Mouse (Mus musculus) liver, embryonic 12.5 days (tissue): Measurements from ENCODE around the gene Ehd2. TPM values are rescaled to one million over a fixed set of nuclear protein-coding genes. Genes with fewer than 3 reads are reported as not detected.

ENCODE experiments used
- ATAC-seq: fragments of 200-750 bp; cut with Nextera tagmentation; 2 replicates; pipeline ENCODE4 v1.8.0; 2017; ENCODE audit warnings: moderate number of reproducible peaks, mild to moderate bottlenecking, moderate library complexity
- H3K27ac ChIP-seq: fragments of 300-500 bp; sonication (generic); 2 replicates; pipeline ENCODE4 v1.5.1; 2016; ENCODE audit warnings: mild to moderate bottlenecking
- H3K27me3 ChIP-seq: fragments of 300-500 bp; sonication (generic); replicated peaks from 2 replicates; pipeline ENCODE4 v1.6.1; 2016; ENCODE audit warnings: mild to moderate bottlenecking, moderate library complexity
- H3K36me3 ChIP-seq: fragments of 300-500 bp; sonication (generic); 2 replicates; pipeline ENCODE4 v1.6.1; 2016; ENCODE audit warnings: mild to moderate bottlenecking, moderate library complexity
- H3K4me1 ChIP-seq: fragments of 300-500 bp; sonication (generic); 2 replicates; pipeline ENCODE4 v1.6.1; 2016
- H3K4me2 ChIP-seq: fragments of 300-500 bp; sonication (generic); 2 replicates; pipeline ENCODE4 v1.6.1; 2016; ENCODE audit warnings: mild to moderate bottlenecking, moderate library complexity
- H3K4me3 ChIP-seq: fragments of 300-500 bp; sonication (generic); 2 replicates; pipeline ENCODE4 v1.5.1; 2016; ENCODE audit warnings: mild to moderate bottlenecking, moderate library complexity
- H3K9ac ChIP-seq: fragments of 300-500 bp; sonication (generic); 2 replicates; pipeline ENCODE4 v1.6.1; 2016; ENCODE audit warnings: mild to moderate bottlenecking, moderate library complexity
- H3K9me3 ChIP-seq: fragments of 300-500 bp; sonication (generic); replicated peaks from 2 replicates; pipeline ENCODE4 v1.6.1; 2016; ENCODE audit warnings: mild to moderate bottlenecking, moderate library complexity
- WGBS: fragments of 180-500 bp; shearing (Covaris S2); methylation state at CpG from one replicate; pipeline ENCODE4 v1.1.7; 2016; ENCODE audit not compliant: insufficient replicate concordance; 5-methylcytosine and 5-hydroxymethylcytosine counted together
- polyA plus RNA-seq: library from polyadenylated mRNA; unstranded; fragments of >200 nt; fragmentation: Nextera tagmentation; extraction: Ambion mirVana; gene quantifications from 2 replicates; pipeline ENCODE4 v1.2.1, GENCODE M21; 2016

Ehd2 gene
- polyA plus RNA-seq: 6.5 and 7.8 TPM in 2 replicates

- WGBS: 2% methylated on average over 22 of the region's 22 CpGs
- no peaks in the 10 kb centered on the region; the same call in 1 of the 2 replicates for H3K9me3 ChIP-seq
- H3K4me3 ChIP-seq: peak within 1 kb of the TSS; percentile 36
- peaks cover 14% of the 10 kb centered on the region for H3K36me3 ChIP-seq
- peak within 1 kb of the TSS; percentile 47 for H3K9ac ChIP-seq
- H3K27me3 ChIP-seq: peaks cover 18% of the 10 kb centered on the region
- no peak within 1 kb of the TSS for H3K27ac ChIP-seq
- H3K4me2 ChIP-seq: peak within 1 kb of the TSS; percentile 64
- ATAC-seq: peak; percentile 85
- H3K4me1 ChIP-seq: peaks cover 42% of the 10 kb centered on the region
Measured at GRCm38 (mm10) chr7:15967312-15967711, at the start of gene Ehd2. Gene Ehd2, minus strand, starts transcription at chr7:15967567.

- Histone ChIP-seq H3K4me2 (no peak overlapping the region), H3K36me3 (peaks cover 6% of the 10 kb centered on the region), H3K4me1 (peaks cover 73% of the 10 kb centered on the region), H3K27me3 (no peaks in the 10 kb centered on the region), H3K27ac (no peak overlapping the region), H3K9ac (no peak overlapping the region), H3K9me3 (no peaks in the 10 kb centered on the region), H3K4me3 (no peak overlapping the region)
- ATAC-seq: no peak
- 65% methylated on average over 5 of the region's 5 CpGs for WGBS
Measured at GRCm38 (mm10) chr7:16015384-16015783, 48.0 kb upstream of the Ehd2 start.

GRCm38 (mm10) chr7:16014521-16015175 is 47.3 kb upstream of the Ehd2 start:
- no peak overlapping the region for H3K27ac ChIP-seq
- peaks cover 73% of the 10 kb centered on the region for H3K4me1 ChIP-seq
- WGBS: 79% methylated on average over 8 of the region's 8 CpGs
- H3K27me3 ChIP-seq: no peaks in the 10 kb centered on the region
- H3K4me3 ChIP-seq: no peak overlapping the region
- H3K36me3 ChIP-seq: peaks cover 6% of the 10 kb centered on the region
- no peak overlapping the region for H3K9ac ChIP-seq
- ATAC-seq: no peak
- no peak overlapping the region for H3K4me2 ChIP-seq
- no peaks in the 10 kb centered on the region for H3K9me3 ChIP-seq

GRCm38 (mm10) chr7:16013722-16014275 is 46.4 kb upstream of the Ehd2 start:
- no peak overlapping the region for H3K9ac ChIP-seq
- H3K4me1 ChIP-seq: peaks cover 65% of the 10 kb centered on the region
- no peak overlapping the region for H3K4me2 ChIP-seq
- H3K27me3 ChIP-seq: no peaks in the 10 kb centered on the region
- H3K4me3 ChIP-seq: no peak overlapping the region
- ATAC-seq: no peak
- no peaks in the 10 kb centered on the region for H3K9me3 ChIP-seq
- WGBS: 63% methylated on average over 5 of the region's 5 CpGs
- peaks cover 6% of the 10 kb centered on the region for H3K36me3 ChIP-seq
- no peak overlapping the region for H3K27ac ChIP-seq

- Histone ChIP-seq H3K27ac (no peak overlapping the region), H3K9me3 (no peaks in the 10 kb centered on the region), H3K9ac (no peak overlapping the region), H3K27me3 (no peaks in the 10 kb centered on the region), H3K4me3 (no peak overlapping the region), H3K4me1 (peaks cover 58% of the 10 kb centered on the region), H3K4me2 (no peak overlapping the region), H3K36me3 (peaks cover 6% of the 10 kb centered on the region)
- 64% methylated on average over 11 of the region's 11 CpGs for WGBS
- no peak for ATAC-seq
Measured at GRCm38 (mm10) chr7:16012576-16013263, 45.4 kb upstream of the Ehd2 start.

GRCm38 (mm10) chr7:16011418-16012085 is 44.2 kb upstream of the Ehd2 start:
- H3K27ac ChIP-seq: no peak overlapping the region
- H3K4me2 ChIP-seq: peak overlapping the region; percentile 23
- no peaks in the 10 kb centered on the region for H3K27me3 ChIP-seq
- no peak overlapping the region for H3K9ac ChIP-seq
- peaks cover 50% of the 10 kb centered on the region for H3K4me1 ChIP-seq
- WGBS: 36% methylated on average over 7 of the region's 7 CpGs
- H3K4me3 ChIP-seq: no peak overlapping the region
- peaks cover 6% of the 10 kb centered on the region for H3K36me3 ChIP-seq
- ATAC-seq: no peak
- H3K9me3 ChIP-seq: no peaks in the 10 kb centered on the region

- no peak overlapping the region for H3K27ac ChIP-seq
- no peak overlapping the region for H3K4me2 ChIP-seq
- no peaks in the 10 kb centered on the region for H3K27me3 ChIP-seq
- H3K36me3 ChIP-seq: peaks cover 6% of the 10 kb centered on the region
- no peak overlapping the region for H3K4me3 ChIP-seq
- no peak for ATAC-seq
- WGBS: 73% methylated on average over 5 of the region's 5 CpGs
- H3K9ac ChIP-seq: no peak overlapping the region
- H3K4me1 ChIP-seq: peaks cover 50% of the 10 kb centered on the region
- H3K9me3 ChIP-seq: no peaks in the 10 kb centered on the region
Measured at GRCm38 (mm10) chr7:16010649-16011048, 43.3 kb upstream of the Ehd2 start.

GRCm38 (mm10) chr7:16009636-16010035 is 42.3 kb upstream of the Ehd2 start:
- H3K4me3 ChIP-seq: no peak overlapping the region
- no peak overlapping the region for H3K9ac ChIP-seq
- H3K27me3 ChIP-seq: no peaks in the 10 kb centered on the region
- no peak overlapping the region for H3K27ac ChIP-seq
- no peak overlapping the region for H3K4me2 ChIP-seq
- H3K36me3 ChIP-seq: peaks cover 6% of the 10 kb centered on the region
- H3K4me1 ChIP-seq: peaks cover 49% of the 10 kb centered on the region
- no peaks in the 10 kb centered on the region for H3K9me3 ChIP-seq
- WGBS: 77% methylated on average over 7 of the region's 7 CpGs
- no peak for ATAC-seq

- Histone ChIP-seq H3K36me3 (no peaks in the 10 kb centered on the region; the same call in 1 of the 2 replicates), H3K9me3 (no peaks in the 10 kb centered on the region), H3K4me3 (no peak overlapping the region), H3K4me2 (no peak overlapping the region), H3K4me1 (peaks cover 57% of the 10 kb centered on the region), H3K27me3 (no peaks in the 10 kb centered on the region), H3K27ac (no peak overlapping the region), H3K9ac (no peak overlapping the region)
- no peak for ATAC-seq
- WGBS: 89% methylated on average over 3 of the region's 3 CpGs
Measured at GRCm38 (mm10) chr7:16005020-16005419, 37.7 kb upstream of the Ehd2 start.

- H3K4me1 ChIP-seq: peaks cover 59% of the 10 kb centered on the region
- peaks cover 2% of the 10 kb centered on the region for H3K36me3 ChIP-seq
- no peaks in the 10 kb centered on the region for H3K27me3 ChIP-seq
Measured at GRCm38 (mm10) chr7:16004177-16004856, 37.0 kb upstream of the Ehd2 start.

GRCm38 (mm10) chr7:16003032-16003431 is 35.7 kb upstream of the Ehd2 start:
- 0 out of 2 replicates have a peak overlapping the region, but pooled peaks have one; percentile 36 for H3K27ac ChIP-seq
- peaks cover 62% of the 10 kb centered on the region for H3K4me1 ChIP-seq
- WGBS: 29% methylated on average over 4 of the region's 4 CpGs
- peaks cover 8% of the 10 kb centered on the region for H3K36me3 ChIP-seq
- H3K4me3 ChIP-seq: no peak overlapping the region
- H3K27me3 ChIP-seq: no peaks in the 10 kb centered on the region
- H3K9me3 ChIP-seq: no peaks in the 10 kb centered on the region
- ATAC-seq: peak; percentile 54; the same call in 1 of the 2 replicates
- H3K9ac ChIP-seq: no peak overlapping the region
- no peak overlapping the region for H3K4me2 ChIP-seq

More at GRCm38 (mm10) chr7:16004177-16004856, 37.0 kb upstream of the Ehd2 start:
- Histone ChIP-seq H3K4me3 (no peak overlapping the region), H3K4me2 (no peak overlapping the region), H3K9ac (no peak overlapping the region), H3K27ac (no peak overlapping the region), H3K9me3 (no peaks in the 10 kb centered on the region)
- 76% methylated on average over 12 of the region's 12 CpGs for WGBS
- ATAC-seq: no peak
